Mouse (Mus musculus) urinary bladder, adult 18-20 months (tissue): ENCODE results near the gene Anxa4.

Experiments used
- DNase-seq, 2 experiments: peaks; one replicate each; pipeline ENCODE4 v3.0.0; 2022; ENCODE audit warnings: low spot score in 2 of 2, mixed read lengths in 2 of 2

Gene Anxa4

GRCm38 (mm10) chr6:86793021-86793815 is at the start of gene Anxa4:
Gene Anxa4 (minus strand): TSS chr6:86793584.
- peak; percentile 85 to 91 for DNase-seq

GRCm38 (mm10) chr6:86841949-86842348 is 48.6 kb upstream of the Anxa4 start:
- no peak for DNase-seq

GRCm38 (mm10) chr6:86839089-86839488 is 45.7 kb upstream of the Anxa4 start:
- DNase-seq: no peak

GRCm38 (mm10) chr6:86832802-86833502 is 39.6 kb upstream of the Anxa4 start:
- no peak for DNase-seq

- DNase-seq: peak in 1 of 2 experiments; percentile 30
Observed at GRCm38 (mm10) chr6:86830738-86831500, 37.5 kb upstream of the Anxa4 start.

- DNase-seq: no peak
Observed at GRCm38 (mm10) chr6:86829768-86830167, 36.4 kb upstream of the Anxa4 start.

GRCm38 (mm10) chr6:86827432-86827831 is 34.0 kb upstream of the Anxa4 start:
- DNase-seq: no peak

GRCm38 (mm10) chr6:86824401-86824800 is 31.0 kb upstream of the Anxa4 start:
- no peak for DNase-seq

GRCm38 (mm10) chr6:86823824-86824223 is 30.4 kb upstream of the Anxa4 start:
- no peak for DNase-seq

GRCm38 (mm10) chr6:86823051-86823431 is 29.7 kb upstream of the Anxa4 start:
- no peak for DNase-seq

- DNase-seq: no peak
Observed at GRCm38 (mm10) chr6:86822285-86823050, 29.1 kb upstream of the Anxa4 start.

GRCm38 (mm10) chr6:86820690-86821089 is 27.3 kb upstream of the Anxa4 start:
- no peak for DNase-seq

- no peak for DNase-seq
Observed at GRCm38 (mm10) chr6:86819926-86820325, 26.5 kb upstream of the Anxa4 start.

GRCm38 (mm10) chr6:86818914-86819313 is 25.5 kb upstream of the Anxa4 start:
- no peak for DNase-seq

GRCm38 (mm10) chr6:86816586-86816985 is 23.2 kb upstream of the Anxa4 start:
- DNase-seq: no peak

GRCm38 (mm10) chr6:86815436-86815835 is 22.1 kb upstream of the Anxa4 start:
- no peak for DNase-seq

- DNase-seq: no peak
Observed at GRCm38 (mm10) chr6:86814926-86815325, 21.5 kb upstream of the Anxa4 start.

- peak in 1 of 2 experiments; percentile 47 for DNase-seq
Observed at GRCm38 (mm10) chr6:86813341-86813740, 20.0 kb upstream of the Anxa4 start.

- DNase-seq: no peak
Observed at GRCm38 (mm10) chr6:86812919-86813318, 19.5 kb upstream of the Anxa4 start.

GRCm38 (mm10) chr6:86806455-86807086 is 13.2 kb upstream of the Anxa4 start:
- DNase-seq: peak in 1 of 2 experiments; percentile 60

GRCm38 (mm10) chr6:86804646-86805045 is 11.3 kb upstream of the Anxa4 start:
- DNase-seq: peak in 1 of 2 experiments; percentile 27
